Mouse (Mus musculus) CD4-positive, CD25-positive, alpha-beta regulatory T cell, adult 4 months (primary cell): ENCODE data around the gene Serpinb9f. TPM values are rescaled to one million over a fixed set of nuclear protein-coding genes. Genes with fewer than 3 reads are reported as not detected.
"Not testable (repeated sequence)": the region's sequence is repeated elsewhere in the genome, so short reads cannot be mapped to it uniquely, and the experiment has no call there.

Experiments
- ATAC-seq: one replicate; pipeline ENCODE4 v1.8.0; 2017
- polyA plus RNA-seq, 2 experiments: library from polyadenylated mRNA; unstranded; fragments of 100-300 nt; shearing (Covaris generic); gene quantifications; one replicate each; pipeline ENCODE4 v1.2.1; 2017

Serpinb9f gene
- not detected for polyA plus RNA-seq

- not testable (repeated sequence) for ATAC-seq
Observed at GRCm38 (mm10) chr13:33323777-33324176, at the start of gene Serpinb9f. Serpinb9f (plus strand) TSS chr13:33324077.

- not testable (repeated sequence) for ATAC-seq
Observed at GRCm38 (mm10) chr13:33308631-33309030, 15.2 kb upstream of the Serpinb9f start.

- ATAC-seq: not testable (repeated sequence)
Observed at GRCm38 (mm10) chr13:33356666-33357065, 32.8 kb downstream of the Serpinb9f start.

Other genes starting within 250 kb of the Serpinb9f start
- not detected for gene Serpinb1b, start 245.5 kb upstream of the Serpinb9f start, polyA plus RNA-seq
- gene Serpinb9c, start 164.3 kb upstream of the Serpinb9f start, polyA plus RNA-seq: not detected
- not detected for gene Serpinb9d, start 131.1 kb upstream of the Serpinb9f start, polyA plus RNA-seq
- not detected for gene Serpinb9e, start 74.5 kb upstream of the Serpinb9f start, polyA plus RNA-seq
- gene Gm11397, start 71.7 kb downstream of the Serpinb9f start, polyA plus RNA-seq: not detected
- not detected for gene Serpinb9g, start 160.7 kb downstream of the Serpinb9f start, polyA plus RNA-seq